Mouse (Mus musculus) limb, embryonic 14.5 days (tissue): Measurements from ENCODE around the gene Tagln. TPM values are rescaled to one million over a fixed set of nuclear protein-coding genes. Genes with fewer than 3 reads are reported as not detected.
A peak's percentile ranks its signal among the peaks of the same experiment; 100 is the strongest.

Experiments
- ATAC-seq: fragments of 200-750 bp; cut with Nextera tagmentation; 2 replicates; pipeline ENCODE4 v1.8.0; 2017; ENCODE audit warnings: low read depth, moderate number of reproducible peaks, moderate TSS enrichment; ENCODE audit not compliant: low FRiP score
- DNase-seq: peaks from one replicate; pipeline ENCODE4 v3.0.0-alpha.2; 2015; ENCODE audit warnings: low spot score
- H3K27ac ChIP-seq: fragments of 300-500 bp; sonication (generic); replicated peaks from 2 replicates; pipeline ENCODE4 v1.5.1; 2014; ENCODE audit warnings: low read depth, mild to moderate bottlenecking, low read length, moderate library complexity, mixed read lengths
- H3K27me3 ChIP-seq: fragments of 300-500 bp; sonication (generic); 2 replicates; pipeline ENCODE4 v1.6.1; 2014; ENCODE audit warnings: low read length, mixed read lengths; ENCODE audit not compliant: control insufficient read depth, insufficient read depth
- H3K36me3 ChIP-seq: fragments of 300-500 bp; sonication (generic); 2 replicates; pipeline ENCODE4 v1.6.1; 2014; ENCODE audit warnings: mild to moderate bottlenecking, low read length, moderate library complexity, mixed read lengths; ENCODE audit not compliant: control insufficient read depth, insufficient read depth
- H3K4me1 ChIP-seq: fragments of 300-500 bp; sonication (generic); 2 replicates; pipeline ENCODE4 v1.6.1; 2014; ENCODE audit warnings: antibody characterized with exemption, low read length, mixed read lengths; ENCODE audit not compliant: control insufficient read depth, insufficient read depth
- H3K4me2 ChIP-seq: fragments of 300-500 bp; sonication (generic); replicated peaks from 2 replicates; pipeline ENCODE4 v1.6.1; 2014; ENCODE audit warnings: low read depth, mild to moderate bottlenecking, low read length, moderate library complexity; ENCODE audit not compliant: severe bottlenecking
- H3K4me3 ChIP-seq: fragments of 300-500 bp; sonication (generic); replicated peaks from 2 replicates; pipeline ENCODE4 v1.5.1; 2014; ENCODE audit warnings: low read length
- H3K9ac ChIP-seq: fragments of 300-500 bp; sonication (generic); 2 replicates; pipeline ENCODE4 v1.6.1; 2014; ENCODE audit warnings: mild to moderate bottlenecking, low read depth, low read length, moderate library complexity; ENCODE audit not compliant: severe bottlenecking
- H3K9me3 ChIP-seq: fragments of 300-500 bp; sonication (generic); 2 replicates; pipeline ENCODE4 v1.6.1; 2016; ENCODE audit warnings: low read length; ENCODE audit not compliant: control insufficient read depth
- POLR2A ChIP-seq: fragments of 200-500 bp; IDR thresholded peaks from 2 replicates; pipeline ENCODE4 v1.8.0; 2012; ENCODE audit warnings: inconsistent platforms, mild to moderate bottlenecking, moderate library complexity, borderline replicate concordance; ENCODE audit not compliant: insufficient read depth, insufficient read length; ENCODE audit errors: extremely low read depth
- WGBS: fragments of 180-500 bp; shearing (Covaris S2); extraction: QIAGEN DNeasy Blood & Tissue Kit; methylation state at CpG from one replicate; pipeline ENCODE4 v1.1.7; 2014; 5-methylcytosine and 5-hydroxymethylcytosine counted together
- polyA plus RNA-seq, 2 experiments: library from polyadenylated mRNA; depleted of rRNA in 1 of 2; stranded (reverse) in 1 of 2; unstranded in 1 of 2; fragments of >200 nt; fragmentation: Nextera tagmentation in 1 of 2; extraction: Ambion mirVana in 1 of 2; gene quantifications; 2 replicates each; pipeline versions ENCODE4 v1.2.1 to v1.2.3; 2012 to 2014

Tagln gene
- polyA plus RNA-seq, 2 experiments, result 29.8 to 35.7 TPM

DNA sequence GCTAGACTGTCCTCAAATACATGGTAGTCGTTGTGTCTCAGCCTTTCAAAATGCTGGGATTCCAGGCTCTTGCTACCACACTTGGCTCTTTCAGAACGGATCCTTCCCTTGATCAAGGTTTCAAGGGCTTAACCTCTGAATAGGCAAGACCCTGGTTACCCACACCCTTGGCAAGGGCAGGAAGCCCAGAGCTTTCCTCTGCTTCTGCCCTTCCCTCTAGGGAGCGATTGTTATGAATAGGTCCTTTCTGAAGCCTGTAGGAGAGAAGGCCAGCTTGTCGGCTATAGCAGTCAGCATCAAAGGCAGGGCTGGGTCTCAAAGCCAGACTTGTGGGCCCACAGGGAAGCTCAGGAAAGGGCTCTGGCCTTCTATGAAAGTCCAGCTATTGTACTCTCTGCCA, 23.0 kb upstream of the Tagln start:
- DNase-seq, result no peak
- no peak overlapping the region for H3K4me2 ChIP-seq
- ATAC-seq, result no peak
- no peak overlapping the region for H3K4me3 ChIP-seq
- no peaks in the 10 kb centered on the region for H3K27me3 ChIP-seq
- WGBS, result 53% methylated on average over 4 of the region's 4 CpGs
- H3K9me3 ChIP-seq, result no peaks in the 10 kb centered on the region
- peaks cover 12% of the 10 kb centered on the region for H3K4me1 ChIP-seq
- H3K36me3 ChIP-seq, result peaks cover 30% of the 10 kb centered on the region
- H3K9ac ChIP-seq, result no peak overlapping the region
- no peak for TF ChIP-seq POLR2A
- H3K27ac ChIP-seq, result peak overlapping the region; percentile 43; the same call in 1 of the 2 replicates

GRCm38 (mm10) chr9:45958023-45958670, 22.3 kb upstream of the Tagln start:
- TF ChIP-seq POLR2A, result no peak
- H3K4me2 ChIP-seq, result no peak overlapping the region
- H3K36me3 ChIP-seq, result peaks cover 23% of the 10 kb centered on the region
- WGBS, result 58% methylated on average over 7 of the region's 7 CpGs
- H3K27ac ChIP-seq, result peak overlapping the region; percentile 43; the same call in 1 of the 2 replicates
- H3K4me1 ChIP-seq, result peaks cover 15% of the 10 kb centered on the region
- H3K4me3 ChIP-seq, result no peak overlapping the region
- ATAC-seq, result no peak
- DNase-seq, result no peak
- no peak overlapping the region for H3K9ac ChIP-seq
- H3K9me3 ChIP-seq, result no peaks in the 10 kb centered on the region
- H3K27me3 ChIP-seq, result no peaks in the 10 kb centered on the region

DNA sequence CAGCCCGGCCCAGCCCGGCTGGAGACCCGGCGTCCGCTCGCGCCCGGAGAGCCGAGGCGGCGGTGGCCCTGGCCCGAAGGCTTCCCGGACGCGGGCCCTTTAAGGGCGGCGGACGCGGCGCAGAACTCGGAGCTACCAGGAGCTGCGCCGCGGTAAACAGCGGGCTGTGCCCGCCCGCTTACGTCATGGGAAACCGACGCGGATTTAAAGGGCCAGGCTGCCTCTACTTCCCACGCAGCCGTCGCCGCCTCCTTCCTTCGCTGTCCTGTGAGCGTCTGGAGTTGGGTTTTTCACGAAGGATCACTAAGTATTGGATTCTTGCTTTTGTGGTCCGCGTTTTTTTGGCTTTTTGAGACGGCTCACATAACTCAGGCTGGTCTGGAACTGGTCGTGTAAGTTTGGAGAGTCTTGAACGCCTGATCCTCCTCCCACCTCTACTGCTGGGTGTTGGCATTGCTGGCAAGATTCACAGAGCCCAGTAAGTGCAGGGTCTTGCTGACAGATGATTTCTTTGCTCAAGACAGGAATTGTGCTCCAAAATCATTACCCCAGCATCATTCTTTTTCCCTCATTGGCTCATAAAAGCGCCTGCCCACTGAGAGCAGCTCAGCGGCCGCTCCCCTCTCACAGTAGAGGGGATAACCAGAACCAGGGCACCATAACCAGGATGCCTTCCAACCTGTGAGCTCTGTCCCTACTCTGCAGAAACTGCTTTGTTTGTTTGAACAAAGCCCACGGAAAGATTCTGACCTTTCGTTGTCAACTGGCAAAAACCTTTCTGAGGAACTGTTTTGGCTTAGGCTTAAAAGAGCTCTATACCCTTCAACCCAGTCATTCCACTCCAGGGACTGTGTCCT, 19.5 kb upstream of the Tagln start, which contains the start of gene Sidt2:
TSS of gene Sidt2 (minus strand) at position 152 of the 857 bp plus-strand sequence.
- Histone ChIP-seq H3K27me3 (no peaks in the 10 kb centered on the region), H3K9me3 (no peaks in the 10 kb centered on the region), H3K27ac (peak within 1 kb of the TSS; percentile 85), H3K4me2 (peak within 1 kb of the TSS; percentile 83), H3K36me3 (peaks cover 21% of the 10 kb centered on the region), H3K4me1 (peaks cover 15% of the 10 kb centered on the region), H3K9ac (peak within 1 kb of the TSS; percentile 88), H3K4me3 (peak within 1 kb of the TSS; percentile 93)
- peak; percentile 93 for ATAC-seq
- WGBS, result under 1% methylated on average over 33 of the region's 48 CpGs
- TF ChIP-seq POLR2A, result no peak
- DNase-seq, result peak; percentile 93

DNA sequence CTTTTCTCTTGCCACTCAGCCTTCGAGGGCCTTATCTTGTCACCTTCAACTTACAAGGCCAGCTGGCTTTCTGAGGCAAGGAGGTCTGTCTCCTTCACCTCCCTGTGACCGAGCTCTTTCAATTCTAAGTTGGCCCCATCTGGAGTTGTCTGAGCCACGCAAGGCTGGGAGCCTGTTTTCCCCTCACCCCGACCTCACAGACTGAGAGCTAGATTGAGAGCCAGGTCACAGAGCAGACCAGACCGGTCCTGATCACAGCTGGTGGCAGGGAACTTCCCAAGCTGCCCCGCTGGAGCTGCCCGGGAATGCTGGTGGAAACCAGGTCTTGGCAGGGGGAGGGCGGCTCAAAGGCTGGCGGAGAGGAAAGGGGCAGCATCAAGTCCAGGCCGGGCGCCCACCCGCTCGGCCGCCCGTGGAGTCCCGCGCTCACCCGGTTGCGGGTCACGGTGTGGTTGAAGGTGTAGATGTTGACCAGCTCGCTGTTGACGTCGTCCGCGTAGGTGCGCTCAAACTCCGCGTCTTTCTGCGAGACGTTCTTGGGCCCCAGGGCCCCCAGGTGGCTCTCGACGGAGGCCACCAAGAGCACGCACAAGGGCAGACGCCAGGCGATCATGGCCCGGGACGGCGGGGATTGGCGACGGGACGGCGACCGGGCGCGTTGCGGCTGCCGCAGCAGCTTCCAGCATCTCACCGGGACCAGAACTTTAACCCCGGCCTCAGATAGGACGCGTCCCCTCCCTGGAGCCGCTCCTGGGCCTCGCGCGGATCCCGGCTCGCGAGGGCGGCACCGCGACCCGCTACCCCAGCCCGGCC, 18.6 kb upstream of the Tagln start:
- H3K4me3 ChIP-seq, result peak overlapping the region; percentile 93
- peak overlapping the region; percentile 85 for H3K27ac ChIP-seq
- H3K27me3 ChIP-seq, result no peaks in the 10 kb centered on the region
- H3K36me3 ChIP-seq, result peaks cover 26% of the 10 kb centered on the region
- 1% methylated on average over 53 of the region's 63 CpGs for WGBS
- TF ChIP-seq POLR2A, result no peak
- H3K9me3 ChIP-seq, result no peaks in the 10 kb centered on the region
- peak overlapping the region; percentile 88 for H3K9ac ChIP-seq
- H3K4me2 ChIP-seq, result peak overlapping the region; percentile 83
- ATAC-seq, result peak; percentile 38; the same call in 1 of the 2 replicates
- H3K4me1 ChIP-seq, result peaks cover 15% of the 10 kb centered on the region
- no peak for DNase-seq
